Comparison of ENCODE assay signal across 24 mouse cellular contexts in genomic region chr4:138959926-138960325, GRCm38 (mm10). TPM values are rescaled to one million over a fixed set of nuclear protein-coding genes. Genes with fewer than 3 reads are reported as not detected.
DNase-seq lines count a peak whose midpoint lies in the region; ATAC-seq and TF ChIP-seq lines count a peak whose summit lies in the region.
"Had no signal": no experiment of that assay in that cellular context is flagged by ENCODE, and none has a peak within 500 bp of the region (broad histone marks: within the 10 kb centered on the region; RNA-seq: fewer than 3 reads in every experiment).

No protein-coding gene starts in this region.

- H3K27ac ChIP-seq in layer of hippocampus, adult 2 months, result peak overlapping the region; percentile 54; the same call in 1 of the 2 replicates
- peak overlapping the region; percentile 47 for H3K27ac ChIP-seq in kidney, embryonic 16.5 days (ENCODE audit: low read length)
- 0 out of 2 replicates have a peak overlapping the region, but pooled peaks have one; percentile 24 for H3K27ac ChIP-seq in left cerebral cortex, adult 2 months
- no peak overlapping the region for H3K27ac ChIP-seq in forebrain, embryonic 10.5 days
- no peak overlapping the region for H3K27ac ChIP-seq in cerebellum, adult 2 months (ENCODE audit: insufficient read depth, low read length)
- H3K27ac ChIP-seq: embryonic facial prominence, embryonic 12.5 days; hindbrain, embryonic 12.5 days; limb, embryonic 15.5 days; midbrain, embryonic 13.5 days; neural tube, embryonic 13.5 days had no signal

- 23% methylated on average over 7 of the region's 7 CpGs for WGBS in kidney, embryonic 16.5 days
- 77% methylated on average over 7 of the region's 7 CpGs for WGBS in forebrain, embryonic 10.5 days
- WGBS in cerebellum, adult 2 months, result 60% methylated on average over 7 of the region's 7 CpGs

- TF ChIP-seq CTCF in layer of hippocampus, adult 2 months (conservative IDR thresholded peaks at IDR 0.05), result no peak
- TF ChIP-seq CTCF in left cerebral cortex, adult 2 months (IDR thresholded peaks at IDR 0.05), result no peak
- no peak for TF ChIP-seq CTCF in cerebellum, adult 2 months (IDR thresholded peaks at IDR 0.05; ENCODE audit: borderline replicate concordance, insufficient read depth, low read depth, low read length)

- no peak for TF ChIP-seq POLR2A in cerebellum, adult 2 months (IDR thresholded peaks at IDR 0.05; ENCODE audit: borderline replicate concordance, insufficient read depth, low read length)

- H3K36me3 ChIP-seq in kidney, embryonic 16.5 days (ENCODE audit: insufficient read depth, low read length), result no peaks in the 10 kb centered on the region
- H3K36me3 ChIP-seq in forebrain, embryonic 10.5 days (replicated peaks), result no peaks in the 10 kb centered on the region
- H3K36me3 ChIP-seq: embryonic facial prominence, embryonic 12.5 days; hindbrain, embryonic 12.5 days; limb, embryonic 15.5 days; midbrain, embryonic 13.5 days; neural tube, embryonic 13.5 days had no signal

- H3K4me3 ChIP-seq in layer of hippocampus, adult 2 months, result no peak overlapping the region
- H3K4me3 ChIP-seq in kidney, embryonic 16.5 days (ENCODE audit: low read length), result no peak overlapping the region
- H3K4me3 ChIP-seq in left cerebral cortex, adult 2 months, result no peak overlapping the region
- no peak overlapping the region for H3K4me3 ChIP-seq in forebrain, embryonic 10.5 days
- no peak overlapping the region for H3K4me3 ChIP-seq in cerebellum, adult 2 months (replicated peaks; ENCODE audit: insufficient read depth, low read depth, low read length)
- H3K4me3 ChIP-seq: embryonic facial prominence, embryonic 12.5 days; erythroblast, embryonic 14.5 days; hindbrain, embryonic 12.5 days; limb, embryonic 15.5 days; midbrain, embryonic 13.5 days; neural tube, embryonic 13.5 days had no signal

- no peaks in the 10 kb centered on the region for H3K27me3 ChIP-seq in kidney, embryonic 16.5 days (ENCODE audit: insufficient read depth, low read length)
- no peaks in the 10 kb centered on the region for H3K27me3 ChIP-seq in forebrain, embryonic 10.5 days (ENCODE audit: poor library complexity, severe bottlenecking)
- no peaks in the 10 kb centered on the region for H3K27me3 ChIP-seq in cerebellum, adult 2 months (ENCODE audit: control insufficient read depth, insufficient read depth, low read length)
- H3K27me3 ChIP-seq: embryonic facial prominence, embryonic 12.5 days; hindbrain, embryonic 12.5 days; limb, embryonic 15.5 days; midbrain, embryonic 13.5 days; neural tube, embryonic 13.5 days had no signal

- no peak overlapping the region for H3K4me2 ChIP-seq in kidney, embryonic 16.5 days (replicated peaks; ENCODE audit: low read depth, low read length)
- H3K4me2 ChIP-seq: embryonic facial prominence, embryonic 12.5 days; heart, embryonic 11.5 days; hindbrain, embryonic 12.5 days; limb, embryonic 15.5 days; midbrain, embryonic 13.5 days; neural tube, embryonic 13.5 days had no signal

- peak; percentile 17 to 35 for DNase-seq in layer of hippocampus, adult 2 months (ENCODE audit: low spot score in 2 of 2)
- no peak for DNase-seq in layer of hippocampus, postnatal 10 days (ENCODE audit: low spot score in 2 of 2)
- peak in 1 of 2 experiments; percentile 48 for DNase-seq in left cerebral cortex, adult 2 months (ENCODE audit: extremely low spot score in 1 of 2, low spot score in 2 of 2)
- no peak for DNase-seq in forebrain, embryonic 10.5 days (ENCODE audit: extremely low spot score, low spot score)
- no peak for DNase-seq in testis, postnatal 10 days (ENCODE audit: low spot score)
- no peak for DNase-seq in cerebellum, adult 2 months
- DNase-seq: cerebellum, adult 9-11 months; heart, postnatal 14 days; lung, postnatal 10 days; thymus, adult 2 months had no signal

- no peak overlapping the region for H3K9ac ChIP-seq in kidney, embryonic 16.5 days (replicated peaks; ENCODE audit: low read length)
- H3K9ac ChIP-seq: embryonic facial prominence, embryonic 12.5 days; hindbrain, embryonic 12.5 days; limb, embryonic 15.5 days; midbrain, embryonic 13.5 days; neural tube, embryonic 13.5 days had no signal

- 0 out of 2 replicates have a peak, but pooled peaks cover 2% of the 10 kb centered on the region for H3K9me3 ChIP-seq in kidney, embryonic 16.5 days (ENCODE audit: low read length)
- no peaks in the 10 kb centered on the region for H3K9me3 ChIP-seq in forebrain, embryonic 10.5 days
- H3K9me3 ChIP-seq: embryonic facial prominence, embryonic 12.5 days; hindbrain, embryonic 12.5 days; limb, embryonic 15.5 days; midbrain, embryonic 13.5 days; neural tube, embryonic 13.5 days had no signal

- 0 out of 2 replicates have a peak, but pooled peaks have one; percentile 11 for ATAC-seq in common myeloid progenitor, adult 5-6 weeks (replicated peaks; ENCODE audit: low read depth, poor library complexity, severe bottlenecking)
- ATAC-seq in kidney, embryonic 16.5 days (ENCODE audit: low FRiP score, low TSS enrichment), result peak; percentile 98
- ATAC-seq: forebrain, embryonic 14.5 days; inflammation-experienced regulatory T-cells, adult 6 months; midbrain, embryonic 13.5 days had no signal

- H3K4me1 ChIP-seq in kidney, embryonic 16.5 days (ENCODE audit: insufficient read depth, low read length), result peaks cover 8% of the 10 kb centered on the region; the same call in 1 of the 2 replicates
- no peaks in the 10 kb centered on the region for H3K4me1 ChIP-seq in forebrain, embryonic 10.5 days
- peaks cover 3% of the 10 kb centered on the region; the same call in 1 of the 2 replicates for H3K4me1 ChIP-seq in cerebellum, adult 2 months (ENCODE audit: control insufficient read depth, insufficient read depth, low read length)
- H3K4me1 ChIP-seq: embryonic facial prominence, embryonic 12.5 days; hindbrain, embryonic 12.5 days; limb, embryonic 15.5 days; midbrain, embryonic 13.5 days; neural tube, embryonic 13.5 days had no signal

- intact Hi-C loops in left cerebral cortex, adult 2 months (cut with DNase I), result loop anchor here (5.0 kb wide), 1 partner anchor 37 kb away; no protein-coding TSS in a partner anchor

RNA-seq across cellular contexts. Expression of gene Rnf186, which starts 7.0 kb away (rescaled TPM):
- total RNA-seq in layer of hippocampus, adult 2 months (2021), result not detected
- total RNA-seq in layer of hippocampus, postnatal 10 days (2021), result not detected
- total RNA-seq in common myeloid progenitor, adult 5-6 weeks (2017), result not detected in 2 replicates
- 9.8 and 11.0 TPM in 2 replicates for polyA plus RNA-seq in kidney, embryonic 16.5 days (2015; fragmentation: Nextera tagmentation; extraction: Ambion mirVana)
- total RNA-seq in left cerebral cortex, adult 2 months (2021), result not detected
- polyA plus RNA-seq in forebrain, embryonic 10.5 days (2016; fragmentation: Nextera tagmentation; extraction: Ambion mirVana), result not detected in 2 replicates
- not detected in 2 replicates for polyA plus RNA-seq in cerebellum, adult 2 months (2012; rRNA removed)
- total RNA-seq: CH12.LX; layer of hippocampus, adult 18-20 months; megakaryocyte progenitor cell, adult 5-6 weeks had no signal
- polyA plus RNA-seq: embryonic facial prominence, embryonic 12.5 days; erythroblast, embryonic 14.5 days; forebrain, embryonic 14.5 days; heart, embryonic 11.5 days; hindbrain, embryonic 12.5 days; inflammation-experienced regulatory T-cells, adult 6 months; neural tube, embryonic 13.5 days had no signal

RNA-seq across cellular contexts. Expression of gene Tmco4, which starts 12.8 kb away (rescaled TPM):
- 1 to 10 TPM; 1.6 to 4.2 TPM for total RNA-seq in layer of hippocampus, adult 2 months (2021)
- 1 to 10 TPM; 1.5 to 1.8 TPM for total RNA-seq in layer of hippocampus, postnatal 10 days (2021)
- total RNA-seq in common myeloid progenitor, adult 5-6 weeks (2017), result 16.4 and 28.0 TPM in 2 replicates
- polyA plus RNA-seq in kidney, embryonic 16.5 days (2015; fragmentation: Nextera tagmentation; extraction: Ambion mirVana), result 8.8 and 8.9 TPM in 2 replicates
- total RNA-seq in left cerebral cortex, adult 2 months (2021), result 1 to 10 TPM; 2.0 to 3.7 TPM
- 0.90 and 1.0 TPM in 2 replicates for polyA plus RNA-seq in forebrain, embryonic 10.5 days (2016; fragmentation: Nextera tagmentation; extraction: Ambion mirVana)
- polyA plus RNA-seq in cerebellum, adult 2 months (2012; rRNA removed), result 2.4 and 2.5 TPM in 2 replicates

RNA-seq across cellular contexts. Expression of gene Otud3, which starts 46.2 kb away (rescaled TPM):
- 10 to 100 TPM; 10.4 to 13.9 TPM for total RNA-seq in layer of hippocampus, adult 2 months (2021)
- 10 to 100 TPM; 12.3 to 13.1 TPM for total RNA-seq in layer of hippocampus, postnatal 10 days (2021)
- 1.4 and 5.6 TPM in 2 replicates for total RNA-seq in common myeloid progenitor, adult 5-6 weeks (2017)
- 3.0 and 3.6 TPM in 2 replicates for polyA plus RNA-seq in kidney, embryonic 16.5 days (2015; fragmentation: Nextera tagmentation; extraction: Ambion mirVana)
- 10 to 100 TPM; 20.3 to 20.4 TPM for total RNA-seq in left cerebral cortex, adult 2 months (2021)
- polyA plus RNA-seq in forebrain, embryonic 10.5 days (2016; fragmentation: Nextera tagmentation; extraction: Ambion mirVana), result 3.5 TPM in 2 replicates
- 8.3 and 9.0 TPM in 2 replicates for polyA plus RNA-seq in cerebellum, adult 2 months (2012; rRNA removed)

Comparison
In these comparisons a context has a peak if more than half of its experiments do, and no peak if none do; other contexts are left out.
1. DNase-seq: peak in layer of hippocampus, adult 2 months (2 of 2); none in layer of hippocampus, postnatal 10 days (0 of 2), forebrain, embryonic 10.5 days (single experiment), testis, postnatal 10 days (single experiment) and cerebellum, adult 2 months (0 of 2).
2. H3K27ac ChIP-seq: peak in layer of hippocampus, adult 2 months (single experiment), kidney, embryonic 16.5 days (single experiment) and left cerebral cortex, adult 2 months (single experiment); none in forebrain, embryonic 10.5 days (single experiment) and cerebellum, adult 2 months (single experiment).